Mouse (Mus musculus) monocyte, adult 59 days (primary cell): Measurements from ENCODE around the gene Vbp1. TPM values are rescaled to one million over a fixed set of nuclear protein-coding genes. Genes with fewer than 3 reads are reported as not detected.

ENCODE experiments used
- total RNA-seq, 2 experiments: library from RNA; stranded (reverse); gene quantifications; one replicate each; pipeline ENCODE4 v1.2.4; 2023

Vbp1 gene
- 10 to 100 TPM; 41.1 to 46.3 TPM for total RNA-seq

DNA sequence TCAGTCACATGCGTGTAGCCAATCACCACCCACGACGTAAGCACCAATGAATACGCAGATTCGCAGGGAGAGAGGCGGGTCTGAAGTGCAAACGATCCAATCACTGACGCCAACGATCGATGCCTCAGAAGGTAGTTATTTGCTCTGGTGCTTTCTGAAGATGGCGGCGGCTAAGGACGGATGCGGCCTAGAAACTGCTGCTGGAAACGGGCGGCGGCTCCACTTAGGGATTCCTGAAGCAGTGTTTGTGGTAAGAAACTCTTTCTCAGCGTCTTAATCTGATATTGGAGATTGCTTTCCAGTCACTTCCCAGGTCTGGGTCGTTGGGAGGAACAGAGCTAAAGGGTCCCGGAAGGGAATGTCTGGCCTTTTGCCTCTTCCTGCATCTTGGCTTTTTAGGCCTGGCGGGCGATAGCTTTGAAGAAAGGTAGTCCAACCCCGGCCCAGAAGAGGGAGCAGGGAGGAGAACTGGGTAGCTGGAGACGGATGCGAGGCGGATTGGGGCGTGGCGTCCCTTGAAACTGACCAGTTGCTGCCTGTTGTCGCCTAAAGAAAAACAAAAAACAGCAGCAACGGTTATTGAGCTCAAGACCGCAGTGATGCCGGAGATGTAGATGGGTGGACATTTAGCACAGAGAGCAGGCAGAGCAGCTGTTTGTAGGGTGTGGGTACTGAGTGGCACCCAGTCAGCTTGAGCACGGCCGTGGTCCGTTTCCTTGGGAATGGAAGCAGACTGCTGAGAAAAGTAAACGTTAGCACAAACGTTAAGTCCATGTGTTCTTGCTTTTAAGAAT is at the start of gene Vbp1:
Vbp1 (plus strand) TSS at position 121 of the 794 bp plus-strand sequence.

DNA sequence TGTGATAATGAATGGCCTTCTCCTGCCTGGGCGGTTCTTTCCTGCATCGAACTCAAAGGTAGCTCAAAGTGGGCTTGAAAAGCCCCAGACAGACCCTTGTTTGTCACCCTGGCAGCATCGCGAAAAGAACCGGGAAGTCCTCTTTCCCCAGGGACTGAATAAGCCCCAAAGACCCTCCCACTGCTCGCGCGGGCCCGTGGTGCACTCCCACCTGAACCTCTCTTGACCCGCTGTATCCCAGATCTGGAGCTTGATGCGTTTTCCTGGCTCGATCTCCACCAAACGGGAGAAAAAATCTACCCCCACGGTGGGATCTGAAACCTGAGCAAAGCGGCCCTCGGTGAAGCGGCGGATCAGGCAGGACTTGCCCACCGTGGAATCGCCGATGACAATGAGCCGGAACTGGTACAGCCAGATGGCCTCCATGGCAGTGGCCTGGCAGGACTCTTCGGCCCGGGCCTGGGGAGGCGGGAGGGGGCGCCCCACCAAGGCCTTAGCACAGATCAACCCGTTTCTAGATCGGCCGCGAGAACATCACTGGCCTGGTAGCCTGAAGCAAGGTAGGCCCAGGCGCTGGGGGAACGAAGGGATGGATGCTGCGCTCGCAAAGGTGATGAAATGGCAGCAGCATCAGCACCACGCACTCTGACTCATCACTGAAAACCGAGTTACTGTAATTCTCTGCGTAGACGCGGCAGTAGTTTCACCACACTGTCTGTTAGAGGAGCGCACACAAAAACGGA is 63.7 kb downstream of the Vbp1 start, which contains the start of gene Rab39b:
Rab39b (minus strand) TSS at position 650 of the 743 bp plus-strand sequence.

Other genes starting within 250 kb of the Vbp1 start
- 10 to 100 TPM; 13.7 to 18.2 TPM for gene Fundc2, start 131.9 kb upstream of the Vbp1 start, total RNA-seq
- gene F8, start 131.7 kb upstream of the Vbp1 start, total RNA-seq: under 1 TPM; 0.10 to 0.12 TPM
- 1 to 10 TPM; 5.7 to 6.7 TPM for gene Cmc4, start 97.7 kb upstream of the Vbp1 start, total RNA-seq
- gene Mtcp1, start 97.7 kb upstream of the Vbp1 start, total RNA-seq: 1 to 10 TPM; 5.9 to 7.4 TPM
- 10 to 100 TPM; 16.5 to 17.9 TPM for gene Brcc3, start 97.7 kb upstream of the Vbp1 start, total RNA-seq
- not detected for gene Rab39b, start 63.9 kb downstream of the Vbp1 start, total RNA-seq